Mouse (Mus musculus) heart, postnatal 0 days (tissue): ENCODE measurements at regions not wholly inside any gene's neighbourhood (a gene's known extent, or its start where the extent isn't known, plus 50 kb on each side); places are given as distances from the start of the nearest gene placed in this dataset.

Experiments
- CTCF ChIP-seq: IDR thresholded peaks from 2 replicates; pipeline ENCODE4 v1.5.1; 2016; ENCODE audit warnings: antibody characterized with exemption, control low read depth, low read depth
- EP300 ChIP-seq: IDR thresholded peaks from 2 replicates; pipeline ENCODE4 v1.6.1; 2016; ENCODE audit warnings: antibody characterized with exemption, low read depth

GRCm38 (mm10) chr15:96773656-96774055 lies 74.1 kb upstream of the Slc38a2 start:
- TF ChIP-seq CTCF = no peak
- TF ChIP-seq EP300 = no peak
